Mouse (Mus musculus): ENCODE results near the gene Ptpa. TPM values are rescaled to one million over a fixed set of nuclear protein-coding genes. Genes with fewer than 3 reads are reported as not detected.
A peak's percentile ranks its signal among the peaks of the same experiment; 100 is the strongest.

Ptpa gene
- polyA plus RNA-seq, 1 experiment from 2014 or later = 131 TPM

GRCm38 (mm10) chr2:30459241-30459640 lies 43.4 kb downstream of the Ptpa start:
- H3K4me1 ChIP-seq (replicated peaks; ENCODE audit: insufficient read depth, low read length) = peaks cover 7% of the 10 kb centered on the region; the same call in 1 of the 2 replicates
- WGBS = 94% methylated on average over 6 of the region's 6 CpGs
- H3K27me3 ChIP-seq (ENCODE audit: insufficient read depth, low read length) = no peaks in the 10 kb centered on the region
- H3K36me3 ChIP-seq (ENCODE audit: insufficient read depth, low read length) = no peaks in the 10 kb centered on the region
- no peak for ATAC-seq (replicated peaks; ENCODE audit: low FRiP score, low read depth)
- H3K4me3 ChIP-seq (replicated peaks; ENCODE audit: low read depth, low read length) = no peak overlapping the region
- H3K4me2 ChIP-seq (ENCODE audit: low read length) = no peak overlapping the region
- H3K27ac ChIP-seq = peak overlapping the region; percentile 70; the same call in 1 of the 2 replicates
- no peak for DNase-seq (ENCODE audit: low spot score)
- no peak overlapping the region for H3K9ac ChIP-seq (ENCODE audit: low read depth, low read length)
- peak; percentile 47; the same call in 1 of the 2 replicates for TF ChIP-seq CTCF (IDR thresholded peaks at IDR 0.05; ENCODE audit: low read depth)
- H3K9me3 ChIP-seq (replicated peaks; ENCODE audit: low read length) = no peaks in the 10 kb centered on the region

- no peak for DNase-seq (ENCODE audit: low spot score)
- 10% methylated on average over 5 of the region's 5 CpGs for WGBS
- H3K4me3 ChIP-seq (replicated peaks; ENCODE audit: low read depth, low read length) = 0 out of 2 replicates have a peak overlapping the region, but pooled peaks have one; percentile 24
- no peaks in the 10 kb centered on the region for H3K36me3 ChIP-seq (ENCODE audit: insufficient read depth, low read length)
- no peak for TF ChIP-seq CTCF (IDR thresholded peaks at IDR 0.05; ENCODE audit: low read depth)
- H3K9ac ChIP-seq (ENCODE audit: low read depth, low read length) = peak overlapping the region; percentile 14
- peak; percentile 57 for ATAC-seq (replicated peaks; ENCODE audit: low FRiP score, low read depth)
- H3K4me1 ChIP-seq (replicated peaks; ENCODE audit: insufficient read depth, low read length) = peaks cover 10% of the 10 kb centered on the region; the same call in 1 of the 2 replicates
- no peaks in the 10 kb centered on the region for H3K27me3 ChIP-seq (ENCODE audit: insufficient read depth, low read length)
- peak overlapping the region; percentile 86 for H3K27ac ChIP-seq
- peak overlapping the region; percentile 51 for H3K4me2 ChIP-seq (ENCODE audit: low read length)
- H3K9me3 ChIP-seq (replicated peaks; ENCODE audit: low read length) = no peaks in the 10 kb centered on the region
Measured at GRCm38 (mm10) chr2:30463341-30463761, 47.5 kb downstream of the Ptpa start.

- Histone ChIP-seq H3K27me3 (ENCODE audit: insufficient read depth, low read length) (no peaks in the 10 kb centered on the region), H3K27ac (peak overlapping the region; percentile 86), H3K4me2 (ENCODE audit: low read length) (peak overlapping the region; percentile 51), H3K4me1 (replicated peaks; ENCODE audit: insufficient read depth, low read length) (peaks cover 10% of the 10 kb centered on the region; the same call in 1 of the 2 replicates), H3K36me3 (ENCODE audit: insufficient read depth, low read length) (no peaks in the 10 kb centered on the region), H3K4me3 (replicated peaks; ENCODE audit: low read depth, low read length) (peak overlapping the region; percentile 24), H3K9me3 (replicated peaks; ENCODE audit: low read length) (no peaks in the 10 kb centered on the region), H3K9ac (ENCODE audit: low read depth, low read length) (peak overlapping the region; percentile 14)
- no peak for TF ChIP-seq CTCF (IDR thresholded peaks at IDR 0.05; ENCODE audit: low read depth)
- DNase-seq (ENCODE audit: low spot score) (peak; percentile 89), ATAC-seq (replicated peaks; ENCODE audit: low FRiP score, low read depth) (peak; percentile 90)
- WGBS = 1% methylated on average over 9 of the region's 9 CpGs
Measured at GRCm38 (mm10) chr2:30463904-30464330, 48.1 kb downstream of the Ptpa start.

- ATAC-seq (replicated peaks; ENCODE audit: low FRiP score, low read depth) (no peak), DNase-seq (ENCODE audit: low spot score) (no peak)
- H3K27me3 ChIP-seq (ENCODE audit: insufficient read depth, low read length) = no peaks in the 10 kb centered on the region
- H3K4me3 ChIP-seq (replicated peaks; ENCODE audit: low read depth, low read length) = peak overlapping the region; percentile 24
- H3K9me3 ChIP-seq (replicated peaks; ENCODE audit: low read length) = no peaks in the 10 kb centered on the region
- peak overlapping the region; percentile 51 for H3K4me2 ChIP-seq (ENCODE audit: low read length)
- TF ChIP-seq CTCF (IDR thresholded peaks at IDR 0.05; ENCODE audit: low read depth) = no peak
- 40% methylated on average over 5 of the region's 5 CpGs for WGBS
- H3K27ac ChIP-seq = peak overlapping the region; percentile 86
- H3K4me1 ChIP-seq (replicated peaks; ENCODE audit: insufficient read depth, low read length) = peaks cover 10% of the 10 kb centered on the region; the same call in 1 of the 2 replicates
- H3K36me3 ChIP-seq (ENCODE audit: insufficient read depth, low read length) = no peaks in the 10 kb centered on the region
- H3K9ac ChIP-seq (ENCODE audit: low read depth, low read length) = peak overlapping the region; percentile 14; the same call in 1 of the 2 replicates
Measured at GRCm38 (mm10) chr2:30464411-30464810, 48.6 kb downstream of the Ptpa start.

GRCm38 (mm10) chr2:30466787-30467186 lies 50.9 kb downstream of the Ptpa start:
- Histone ChIP-seq H3K9ac (ENCODE audit: low read depth, low read length) (no peak overlapping the region), H3K4me2 (ENCODE audit: low read length) (no peak overlapping the region), H3K9me3 (replicated peaks; ENCODE audit: low read length) (no peaks in the 10 kb centered on the region), H3K27ac (no peak overlapping the region), H3K4me3 (replicated peaks; ENCODE audit: low read depth, low read length) (no peak overlapping the region), H3K36me3 (ENCODE audit: insufficient read depth, low read length) (no peaks in the 10 kb centered on the region), H3K4me1 (replicated peaks; ENCODE audit: insufficient read depth, low read length) (peaks cover 10% of the 10 kb centered on the region; the same call in 1 of the 2 replicates), H3K27me3 (ENCODE audit: insufficient read depth, low read length) (no peaks in the 10 kb centered on the region)
- DNase-seq (ENCODE audit: low spot score) (peak; percentile 63), ATAC-seq (replicated peaks; ENCODE audit: low FRiP score, low read depth) (no peak)
- WGBS = 37% methylated on average over 4 of the region's 4 CpGs
- no peak for TF ChIP-seq CTCF (IDR thresholded peaks at IDR 0.05; ENCODE audit: low read depth)

- ATAC-seq (replicated peaks; ENCODE audit: low FRiP score, low read depth) (no peak), DNase-seq (ENCODE audit: low spot score) (no peak)
- Histone ChIP-seq H3K9ac (ENCODE audit: low read depth, low read length) (no peak overlapping the region), H3K27me3 (ENCODE audit: insufficient read depth, low read length) (no peaks in the 10 kb centered on the region), H3K9me3 (replicated peaks; ENCODE audit: low read length) (no peaks in the 10 kb centered on the region), H3K4me1 (replicated peaks; ENCODE audit: insufficient read depth, low read length) (peaks cover 3% of the 10 kb centered on the region; the same call in 1 of the 2 replicates), H3K36me3 (ENCODE audit: insufficient read depth, low read length) (no peaks in the 10 kb centered on the region), H3K4me2 (ENCODE audit: low read length) (peak overlapping the region; percentile 98; the same call in 1 of the 2 replicates), H3K4me3 (replicated peaks; ENCODE audit: low read depth, low read length) (no peak overlapping the region), H3K27ac (peak overlapping the region; percentile 42; the same call in 1 of the 2 replicates)
- WGBS = 66% methylated on average over 6 of the region's 6 CpGs
- no peak for TF ChIP-seq CTCF (IDR thresholded peaks at IDR 0.05; ENCODE audit: low read depth)
Measured at GRCm38 (mm10) chr2:30469009-30469408, 53.2 kb downstream of the Ptpa start.

All from kidney, postnatal 0 days (tissue).